Mouse (Mus musculus) forebrain, embryonic 12.5 days (tissue): ENCODE measurements around the gene Plcg2. TPM values are rescaled to one million over a fixed set of nuclear protein-coding genes. Genes with fewer than 3 reads are reported as not detected.
A peak's percentile ranks its signal among the peaks of the same experiment; 100 is the strongest.

Experiments
- ATAC-seq: fragments of 200-750 bp; cut with Nextera tagmentation; 2 replicates; pipeline ENCODE4 v1.8.0; 2017; ENCODE audit warnings: moderate TSS enrichment; ENCODE audit not compliant: low FRiP score
- H3K27ac ChIP-seq: fragments of 300-500 bp; sonication (generic); 2 replicates; pipeline ENCODE4 v1.5.1; 2016; ENCODE audit warnings: mild to moderate bottlenecking
- H3K27me3 ChIP-seq: fragments of 300-500 bp; sonication (generic); 2 replicates; pipeline ENCODE4 v1.6.1; 2016; ENCODE audit warnings: mild to moderate bottlenecking
- H3K36me3 ChIP-seq: fragments of 300-500 bp; sonication (generic); replicated peaks from 2 replicates; pipeline ENCODE4 v1.6.1; 2016; ENCODE audit warnings: mild to moderate bottlenecking
- H3K4me1 ChIP-seq: fragments of 300-500 bp; sonication (generic); 2 replicates; pipeline ENCODE4 v1.6.1; 2016
- H3K4me2 ChIP-seq: fragments of 300-500 bp; sonication (generic); 2 replicates; pipeline ENCODE4 v1.6.1; 2016; ENCODE audit warnings: mild to moderate bottlenecking, moderate library complexity
- H3K4me3 ChIP-seq: fragments of 300-500 bp; sonication (generic); replicated peaks from 2 replicates; pipeline ENCODE4 v1.5.1; 2016; ENCODE audit warnings: mild to moderate bottlenecking
- H3K9ac ChIP-seq: fragments of 300-500 bp; sonication (generic); 2 replicates; pipeline ENCODE4 v1.6.1; 2016; ENCODE audit warnings: mild to moderate bottlenecking
- H3K9me3 ChIP-seq: fragments of 300-500 bp; sonication (generic); 2 replicates; pipeline ENCODE4 v1.6.1; 2016
- WGBS: fragments of 180-500 bp; shearing (Covaris S2); methylation state at CpG from one replicate; pipeline ENCODE4 v1.1.7; 2016; 5-methylcytosine and 5-hydroxymethylcytosine counted together
- polyA plus RNA-seq: library from polyadenylated mRNA; unstranded; fragments of >200 nt; fragmentation: Nextera tagmentation; extraction: Ambion mirVana; gene quantifications from 2 replicates; pipeline ENCODE4 v1.2.1, GENCODE M21; 2016

Gene Plcg2
- polyA plus RNA-seq, 1 experiment from 2014 or later: 1.6 TPM

DNA sequence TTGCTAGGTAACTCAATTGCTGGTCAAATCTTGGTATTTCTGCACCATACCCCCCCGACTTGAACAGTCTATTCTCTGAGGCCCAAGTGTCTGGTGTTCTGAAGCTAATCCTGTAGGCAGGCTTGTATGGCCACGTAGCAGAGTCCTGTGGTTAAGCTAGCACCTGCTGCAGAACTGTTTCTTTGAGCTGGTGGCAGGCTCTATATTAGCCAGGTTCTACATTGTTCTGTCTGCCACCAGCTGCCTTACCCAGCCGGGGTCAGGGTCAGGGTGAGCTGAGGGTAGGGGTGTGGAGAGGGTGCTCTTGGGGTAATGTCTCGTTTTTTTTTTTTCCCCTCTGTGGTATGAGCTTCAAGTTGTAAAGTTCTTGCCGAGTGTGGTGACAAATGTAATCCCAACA lies 31.1 kb downstream of the Plcg2 start:
- Histone ChIP-seq H3K27ac (no peak overlapping the region), H3K9ac (no peak overlapping the region), H3K4me1 (no peaks in the 10 kb centered on the region), H3K9me3 (no peaks in the 10 kb centered on the region), H3K4me2 (no peak overlapping the region), H3K27me3 (no peaks in the 10 kb centered on the region), H3K36me3 (no peaks in the 10 kb centered on the region), H3K4me3 (no peak overlapping the region)
- no peak for ATAC-seq
- 66% methylated on average over 5 of the region's 5 CpGs for WGBS

DNA sequence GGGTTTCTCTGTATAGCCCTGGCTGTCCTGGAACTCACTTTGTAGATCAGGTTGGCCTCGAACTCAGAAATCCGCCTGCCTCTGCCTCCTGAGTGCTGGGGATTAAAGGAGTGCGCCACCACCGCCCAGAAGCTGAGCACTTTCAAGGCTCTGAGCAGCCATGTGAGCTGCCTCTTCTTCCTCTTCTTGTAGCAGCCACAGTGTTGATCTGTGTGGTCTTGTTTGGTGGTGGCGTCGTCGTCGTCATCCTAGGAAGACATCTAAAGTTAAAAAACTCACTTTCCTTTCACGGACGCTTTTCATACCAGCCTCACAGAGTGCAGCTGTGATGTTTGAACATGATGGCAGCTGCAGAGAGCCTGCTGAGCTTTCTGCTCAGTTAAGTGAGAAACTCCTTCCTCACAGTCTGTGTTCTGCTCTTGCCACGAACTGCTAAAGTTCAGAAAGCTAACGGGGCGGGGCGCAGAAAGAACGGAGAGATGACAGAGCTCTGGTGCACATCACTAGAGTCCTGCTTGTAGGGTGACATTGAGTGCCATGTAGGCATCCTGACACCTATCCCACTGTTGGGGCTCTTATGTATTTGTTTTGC lies 34.4 kb downstream of the Plcg2 start:
- no peaks in the 10 kb centered on the region for H3K4me1 ChIP-seq
- 89% methylated on average over 15 of the region's 15 CpGs for WGBS

DNA sequence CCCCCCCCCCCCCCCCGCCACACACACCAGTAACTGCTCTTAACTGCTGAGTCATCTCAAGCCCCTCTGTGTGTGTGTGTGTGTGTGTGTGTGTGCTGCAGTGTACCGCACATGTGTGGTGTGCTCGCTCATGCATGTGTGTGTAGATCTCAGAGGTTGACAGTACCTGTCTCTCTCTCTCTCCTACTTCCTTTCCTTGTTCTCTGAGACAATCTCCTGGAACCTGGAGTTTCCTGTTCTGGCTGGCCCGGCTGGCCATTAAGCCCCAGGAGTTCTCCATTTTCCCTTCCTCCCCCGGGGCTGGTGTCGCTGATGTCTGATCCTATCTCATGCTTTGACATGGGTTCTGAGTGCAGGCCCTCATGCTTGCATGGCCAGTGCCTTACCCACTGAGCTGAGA lies 38.8 kb downstream of the Plcg2 start:
- no peaks in the 10 kb centered on the region for H3K36me3 ChIP-seq
- no peak overlapping the region for H3K4me2 ChIP-seq
- no peaks in the 10 kb centered on the region for H3K4me1 ChIP-seq
- H3K27me3 ChIP-seq: no peaks in the 10 kb centered on the region
- no peak overlapping the region for H3K9ac ChIP-seq
- H3K27ac ChIP-seq: no peak overlapping the region
- peaks cover 3% of the 10 kb centered on the region; the same call in 1 of the 2 replicates for H3K9me3 ChIP-seq
- no peak overlapping the region for H3K4me3 ChIP-seq
- no peak for ATAC-seq
- WGBS: 79% methylated on average over 5 of the region's 6 CpGs

More for the DNA sequence above, 34.4 kb downstream of the Plcg2 start:
- Histone ChIP-seq H3K4me3 (no peak overlapping the region), H3K27ac (no peak overlapping the region), H3K36me3 (no peaks in the 10 kb centered on the region), H3K9me3 (peaks cover 3% of the 10 kb centered on the region; the same call in 1 of the 2 replicates), H3K27me3 (no peaks in the 10 kb centered on the region), H3K4me2 (no peak overlapping the region), H3K9ac (no peak overlapping the region)
- ATAC-seq: no peak

DNA sequence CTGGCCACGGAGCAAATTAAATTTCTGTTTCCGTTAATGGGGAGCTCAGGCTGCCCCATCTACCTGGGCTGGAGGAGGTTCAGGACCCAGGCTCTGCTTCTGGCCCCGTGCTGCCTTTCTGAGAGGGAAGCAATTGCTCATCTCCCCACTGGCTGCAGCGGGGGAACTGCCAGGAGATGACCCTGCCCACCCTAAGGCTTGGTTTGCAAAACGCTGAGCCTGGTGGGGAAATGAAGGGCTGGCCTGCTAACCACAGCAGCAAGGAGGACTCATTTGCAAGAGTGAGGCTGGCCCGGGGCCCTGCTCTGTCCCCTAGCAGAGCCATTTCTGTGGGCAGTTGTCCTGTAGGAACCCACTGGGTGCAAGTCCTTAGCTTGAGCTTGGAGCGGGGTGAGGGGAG lies 39.7 kb downstream of the Plcg2 start:
- Histone ChIP-seq H3K4me2 (no peak overlapping the region), H3K27me3 (no peaks in the 10 kb centered on the region), H3K27ac (no peak overlapping the region), H3K36me3 (no peaks in the 10 kb centered on the region), H3K4me3 (no peak overlapping the region), H3K9me3 (peaks cover 3% of the 10 kb centered on the region; the same call in 1 of the 2 replicates), H3K9ac (no peak overlapping the region), H3K4me1 (no peaks in the 10 kb centered on the region)
- no peak for ATAC-seq
- WGBS: 75% methylated on average over 7 of the region's 7 CpGs

DNA sequence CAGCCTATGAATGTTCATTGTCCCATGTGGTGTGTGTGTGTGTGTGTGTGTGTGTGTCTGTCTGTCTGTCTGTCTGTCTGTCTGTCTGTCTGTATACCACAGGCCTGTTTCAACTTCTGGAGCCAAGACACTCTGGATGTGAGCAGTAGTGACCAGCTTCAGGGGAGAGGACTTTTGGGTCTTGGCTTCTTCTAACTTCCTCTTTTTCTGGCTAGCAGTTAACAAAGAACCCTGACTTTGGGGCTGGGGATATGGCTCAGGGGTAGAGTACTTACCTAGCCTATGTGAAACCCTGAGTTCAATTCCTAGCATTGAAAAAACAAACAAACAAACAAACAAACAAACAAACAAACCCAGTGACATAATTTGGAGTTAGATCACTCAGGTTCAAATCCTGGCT lies 44.9 kb downstream of the Plcg2 start:
- Histone ChIP-seq H3K9me3 (no peaks in the 10 kb centered on the region), H3K9ac (no peak overlapping the region), H3K4me2 (no peak overlapping the region), H3K36me3 (no peaks in the 10 kb centered on the region), H3K27ac (no peak overlapping the region), H3K27me3 (no peaks in the 10 kb centered on the region), H3K4me3 (no peak overlapping the region), H3K4me1 (no peaks in the 10 kb centered on the region)
- ATAC-seq: no peak

- Histone ChIP-seq H3K4me3 (no peak overlapping the region), H3K27me3 (no peaks in the 10 kb centered on the region), H3K4me1 (no peaks in the 10 kb centered on the region), H3K27ac (no peak overlapping the region), H3K36me3 (no peaks in the 10 kb centered on the region), H3K9ac (no peak overlapping the region), H3K4me2 (no peak overlapping the region), H3K9me3 (no peaks in the 10 kb centered on the region)
- 80% methylated on average over 6 of the region's 6 CpGs for WGBS
- ATAC-seq: no peak
Measured at GRCm38 (mm10) chr8:117543789-117544188, 45.7 kb downstream of the Plcg2 start.

DNA sequence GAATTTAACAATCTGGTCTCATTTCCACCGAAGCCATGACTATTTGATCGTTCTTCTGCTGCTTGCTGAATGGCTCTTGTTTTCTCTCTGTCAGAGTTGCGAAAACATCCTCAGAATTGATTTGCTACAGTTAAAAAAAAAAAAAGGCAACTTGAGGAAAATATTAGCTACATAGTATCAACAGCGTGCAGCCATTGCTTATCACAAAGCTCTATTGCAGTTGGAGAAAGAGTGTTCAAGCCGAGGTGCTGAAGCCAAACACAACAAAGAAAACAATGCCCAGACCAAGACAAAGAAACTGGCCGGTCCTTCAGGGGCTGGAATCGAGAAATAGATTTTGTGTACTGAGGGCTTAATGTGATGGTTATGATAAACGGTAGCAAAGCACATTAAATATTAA lies 47.0 kb downstream of the Plcg2 start:
- no peak overlapping the region for H3K27ac ChIP-seq
- H3K4me2 ChIP-seq: no peak overlapping the region
- no peaks in the 10 kb centered on the region for H3K4me1 ChIP-seq
- H3K4me3 ChIP-seq: no peak overlapping the region
- H3K36me3 ChIP-seq: no peaks in the 10 kb centered on the region
- H3K27me3 ChIP-seq: no peaks in the 10 kb centered on the region
- no peak overlapping the region for H3K9ac ChIP-seq
- no peak for ATAC-seq
- 62% methylated on average over 8 of the region's 8 CpGs for WGBS
- no peaks in the 10 kb centered on the region for H3K9me3 ChIP-seq

DNA sequence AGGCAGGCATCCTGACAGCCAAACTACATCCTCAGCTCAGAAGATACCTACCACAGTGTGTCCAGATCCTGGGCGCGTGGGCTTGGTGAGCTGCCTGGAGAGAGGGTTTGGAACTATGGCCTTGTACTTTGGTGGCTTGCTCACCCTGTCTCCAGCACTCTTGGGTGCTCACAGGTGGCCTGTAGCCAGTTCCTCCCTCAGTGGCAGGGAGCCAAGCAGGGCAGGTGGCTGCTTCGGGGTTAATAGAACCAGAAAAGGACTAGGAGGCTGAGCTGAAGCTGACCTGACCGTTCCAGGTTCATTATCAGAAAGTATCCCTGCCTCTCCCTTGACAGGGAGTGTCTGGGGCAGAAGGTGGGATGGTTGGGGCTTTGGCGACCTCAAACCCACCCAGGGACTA lies 48.3 kb downstream of the Plcg2 start:
- no peaks in the 10 kb centered on the region for H3K27me3 ChIP-seq
- 81% methylated on average over 5 of the region's 5 CpGs for WGBS
- H3K4me1 ChIP-seq: no peaks in the 10 kb centered on the region
- H3K36me3 ChIP-seq: no peaks in the 10 kb centered on the region
- H3K4me2 ChIP-seq: no peak overlapping the region
- no peak overlapping the region for H3K9ac ChIP-seq
- H3K9me3 ChIP-seq: no peaks in the 10 kb centered on the region
- no peak for ATAC-seq
- no peak overlapping the region for H3K4me3 ChIP-seq
- H3K27ac ChIP-seq: no peak overlapping the region

DNA sequence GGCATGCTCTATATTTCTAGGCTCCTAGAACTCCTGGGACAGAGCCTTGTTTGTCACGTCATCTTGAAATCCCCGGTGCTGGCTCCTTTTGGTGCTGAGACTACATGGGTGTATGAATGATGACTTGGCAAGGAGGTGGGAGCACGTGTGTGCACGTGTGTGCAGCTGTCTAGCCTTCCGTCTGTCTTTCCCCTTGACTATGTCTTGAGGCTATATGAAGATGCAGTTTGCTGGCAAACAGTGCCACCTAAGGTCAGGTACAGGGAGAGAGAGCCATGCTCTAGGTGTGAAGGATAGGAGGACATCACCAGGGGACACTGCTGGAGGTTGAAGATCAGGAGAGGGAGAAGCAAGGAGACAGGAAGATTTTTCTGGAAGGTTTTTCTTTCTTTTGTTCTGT lies 49.9 kb downstream of the Plcg2 start:
- H3K9me3 ChIP-seq: no peaks in the 10 kb centered on the region
- no peaks in the 10 kb centered on the region for H3K4me1 ChIP-seq
- no peak overlapping the region for H3K9ac ChIP-seq
- ATAC-seq: no peak
- no peak overlapping the region for H3K27ac ChIP-seq
- H3K36me3 ChIP-seq: no peaks in the 10 kb centered on the region
- WGBS: 94% methylated on average over 5 of the region's 5 CpGs
- H3K4me3 ChIP-seq: no peak overlapping the region
- no peaks in the 10 kb centered on the region for H3K27me3 ChIP-seq
- H3K4me2 ChIP-seq: no peak overlapping the region

- ATAC-seq: no peak
- H3K4me3 ChIP-seq: no peak overlapping the region
- H3K4me2 ChIP-seq: no peak overlapping the region
- no peaks in the 10 kb centered on the region for H3K27me3 ChIP-seq
- H3K9me3 ChIP-seq: no peaks in the 10 kb centered on the region
- H3K4me1 ChIP-seq: no peaks in the 10 kb centered on the region
- H3K9ac ChIP-seq: no peak overlapping the region
- H3K36me3 ChIP-seq: no peaks in the 10 kb centered on the region
- H3K27ac ChIP-seq: no peak overlapping the region
- 88% methylated on average over 4 of the region's 4 CpGs for WGBS
Measured at GRCm38 (mm10) chr8:117548453-117548852, 50.4 kb downstream of the Plcg2 start.

DNA sequence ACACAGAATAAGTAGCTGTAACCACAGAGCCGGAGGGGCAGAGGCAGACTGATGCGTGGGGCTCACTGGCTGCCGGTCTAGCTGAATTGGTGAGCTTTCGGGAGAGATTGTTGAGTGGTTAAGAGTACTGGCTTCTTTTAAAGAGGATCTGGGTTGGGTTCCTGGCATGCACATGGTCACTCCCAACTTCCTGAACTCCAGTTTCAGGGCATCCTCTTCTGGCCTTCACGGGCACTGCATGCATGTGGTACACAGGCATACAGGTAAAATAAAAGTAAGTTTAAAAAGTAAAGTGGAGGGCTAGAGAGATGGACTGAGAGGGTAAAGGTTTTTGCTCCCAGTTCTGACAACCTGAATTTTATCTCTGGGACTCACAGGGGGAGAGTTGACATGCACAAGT lies 52.4 kb downstream of the Plcg2 start:
- Histone ChIP-seq H3K9ac (no peak overlapping the region), H3K36me3 (no peaks in the 10 kb centered on the region), H3K4me3 (no peak overlapping the region), H3K4me2 (no peak overlapping the region), H3K27ac (no peak overlapping the region), H3K4me1 (no peaks in the 10 kb centered on the region), H3K9me3 (no peaks in the 10 kb centered on the region), H3K27me3 (no peaks in the 10 kb centered on the region)
- ATAC-seq: no peak
- WGBS: 96% methylated on average over 5 of the region's 5 CpGs

GRCm38 (mm10) chr8:117561014-117561413 lies 62.9 kb downstream of the Plcg2 start:
- WGBS: 72% methylated on average over 4 of the region's 4 CpGs

DNA sequence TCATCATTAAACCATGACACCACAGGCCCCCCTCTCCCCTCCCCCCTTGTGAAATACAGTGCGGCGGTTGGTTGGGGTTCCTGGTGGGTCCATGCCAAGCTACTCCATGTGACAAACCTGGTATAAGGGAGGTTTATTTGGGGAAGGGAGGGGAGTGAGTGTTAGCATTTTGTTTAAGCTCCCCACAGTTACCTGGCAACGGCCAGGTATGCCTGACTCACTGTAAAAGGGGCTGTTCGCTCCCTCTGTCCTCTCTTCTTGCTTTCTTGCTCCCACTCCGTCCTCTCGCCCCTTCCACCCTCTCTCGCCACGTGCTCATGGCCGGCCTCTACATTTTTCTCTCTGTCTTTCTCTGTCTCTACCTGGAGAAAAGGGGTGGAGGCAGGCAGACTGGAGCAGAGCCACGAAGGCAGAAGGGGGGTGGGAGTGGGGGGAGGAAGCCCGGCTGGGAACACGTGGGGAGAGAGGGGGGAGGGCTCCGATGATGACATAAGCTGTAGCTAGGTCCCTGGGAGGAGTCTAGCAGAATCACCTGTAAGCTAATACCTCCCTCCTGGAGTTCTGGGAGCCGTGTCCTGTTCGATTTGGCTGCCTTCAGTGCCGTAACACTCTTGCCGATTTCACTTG lies 63.8 kb downstream of the Plcg2 start:
- ATAC-seq: no peak
- Histone ChIP-seq H3K9me3 (no peaks in the 10 kb centered on the region), H3K36me3 (no peaks in the 10 kb centered on the region), H3K27ac (no peak overlapping the region), H3K4me2 (peak overlapping the region; percentile 41), H3K27me3 (peaks cover 10% of the 10 kb centered on the region; the same call in 1 of the 2 replicates), H3K9ac (no peak overlapping the region), H3K4me3 (peak overlapping the region; percentile 7; the same call in 1 of the 2 replicates), H3K4me1 (0 out of 2 replicates have a peak, but pooled peaks cover 7% of the 10 kb centered on the region)
- 25% methylated on average over 17 of the region's 17 CpGs for WGBS

More at GRCm38 (mm10) chr8:117561014-117561413, 62.9 kb downstream of the Plcg2 start:
- Histone ChIP-seq H3K4me3 (no peak overlapping the region), H3K4me1 (0 out of 2 replicates have a peak, but pooled peaks cover 7% of the 10 kb centered on the region), H3K9ac (no peak overlapping the region), H3K36me3 (no peaks in the 10 kb centered on the region), H3K27ac (no peak overlapping the region), H3K4me2 (no peak overlapping the region), H3K27me3 (peaks cover 10% of the 10 kb centered on the region; the same call in 1 of the 2 replicates), H3K9me3 (no peaks in the 10 kb centered on the region)
- no peak for ATAC-seq
